Comparison of ENCODE assay signal across 16 mouse cellular contexts in the genomic region with DNA sequence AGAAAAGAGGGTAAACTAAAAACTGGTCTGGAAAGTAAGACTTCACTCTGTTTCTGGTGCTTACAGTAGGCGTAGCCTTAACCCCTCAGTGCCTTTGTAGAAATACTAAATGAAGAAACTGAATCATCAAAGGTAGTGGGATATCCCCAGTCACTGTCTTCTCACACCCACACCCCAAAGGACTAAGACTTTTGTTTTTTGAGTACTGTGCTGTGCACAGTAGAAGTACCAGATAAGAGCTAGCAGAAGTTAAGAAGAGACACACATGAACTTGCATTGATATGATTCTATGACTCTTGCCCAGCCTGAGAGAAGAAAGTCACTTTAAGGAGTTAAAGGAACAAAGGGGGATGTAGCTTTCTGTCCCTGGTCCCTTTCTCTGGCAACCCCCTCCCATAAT. TPM values are rescaled to one million over a fixed set of nuclear protein-coding genes. Genes with fewer than 3 reads are reported as not detected.
DNase-seq lines count a peak whose midpoint lies in the region; ATAC-seq and TF ChIP-seq lines count a peak whose summit lies in the region.
"Had no signal": no experiment of that assay in that cellular context is flagged by ENCODE, and none has a peak within 500 bp of the region (broad histone marks: within the 10 kb centered on the region; RNA-seq: fewer than 3 reads in every experiment).

No protein-coding gene starts in this region.

- peaks cover 16% of the 10 kb centered on the region for H3K4me1 ChIP-seq in heart, embryonic 11.5 days (ENCODE audit: control insufficient read depth, insufficient read depth, low read length)
- peaks cover 10% of the 10 kb centered on the region for H3K4me1 ChIP-seq in testis, adult 2 months (ENCODE audit: control insufficient read depth, insufficient read depth, low read length)
- H3K4me1 ChIP-seq in neural tube, embryonic 13.5 days (replicated peaks): peaks cover 53% of the 10 kb centered on the region

- H3K27me3 ChIP-seq in heart, embryonic 11.5 days (ENCODE audit: control insufficient read depth, insufficient read depth, low read length): peaks cover 72% of the 10 kb centered on the region
- peaks cover 5% of the 10 kb centered on the region; the same call in 1 of the 2 replicates for H3K27me3 ChIP-seq in testis, adult 2 months (ENCODE audit: control insufficient read depth, insufficient read depth, low read length)
- H3K27me3 ChIP-seq in neural tube, embryonic 13.5 days: peaks cover 39% of the 10 kb centered on the region

- H3K4me3 ChIP-seq in heart, embryonic 11.5 days (ENCODE audit: low read depth, low read length): no peak overlapping the region
- H3K4me3 ChIP-seq in testis, adult 2 months (ENCODE audit: control insufficient read depth, low read depth, low read length): peak overlapping the region; percentile 87; the same call in 1 of the 2 replicates
- peak overlapping the region; percentile 70 for H3K4me3 ChIP-seq in neural tube, embryonic 13.5 days
- H3K4me3 ChIP-seq: forebrain, embryonic 10.5 days; midbrain, embryonic 10.5 days had no signal

- DNase-seq in heart, postnatal 36 days: no peak
- no peak for DNase-seq in testis, postnatal 10 days (ENCODE audit: low spot score)
- no peak for DNase-seq in layer of hippocampus, adult 11-12 months (ENCODE audit: low spot score)
- no peak for DNase-seq in layer of hippocampus, adult 8-10 months (ENCODE audit: low spot score in 2 of 2)
- DNase-seq in cerebellum, postnatal 25 days: no peak
- DNase-seq: cerebellum, adult 11 months; heart, adult 11 months; lung, postnatal 14 days; right cerebral cortex, postnatal 25 days had no signal

- peak overlapping the region; percentile 97 for H3K4me2 ChIP-seq in heart, embryonic 11.5 days
- H3K4me2 ChIP-seq in neural tube, embryonic 13.5 days: peak overlapping the region; percentile 97

- ATAC-seq in heart, embryonic 11.5 days (replicated peaks; ENCODE audit: insufficient number of reproducible peaks, low FRiP score, low TSS enrichment): no peak
- ATAC-seq in neural tube, embryonic 13.5 days (ENCODE audit: low read depth): no peak
- ATAC-seq: inflammation-experienced regulatory T-cells, adult 6 months had no signal

- H3K27ac ChIP-seq in heart, embryonic 11.5 days (ENCODE audit: low read depth, low read length): no peak overlapping the region
- H3K27ac ChIP-seq in testis, adult 2 months (ENCODE audit: control insufficient read depth, insufficient read depth, low read depth, low read length): no peak overlapping the region
- no peak overlapping the region for H3K27ac ChIP-seq in neural tube, embryonic 13.5 days (replicated peaks)
- H3K27ac ChIP-seq: forebrain, embryonic 10.5 days; limb, embryonic 13.5 days; midbrain, embryonic 10.5 days had no signal

- TF ChIP-seq POLR2A in testis, adult 2 months (IDR thresholded peaks at IDR 0.05; ENCODE audit: control insufficient read depth, low read depth, low read length): no peak

- H3K9me3 ChIP-seq in heart, embryonic 11.5 days (replicated peaks; ENCODE audit: control insufficient read depth, low read length): no peaks in the 10 kb centered on the region
- no peaks in the 10 kb centered on the region for H3K9me3 ChIP-seq in neural tube, embryonic 13.5 days
- H3K9me3 ChIP-seq: forebrain, embryonic 10.5 days; limb, embryonic 13.5 days; midbrain, embryonic 10.5 days had no signal

- no peak for TF ChIP-seq CTCF in testis, adult 2 months (IDR thresholded peaks at IDR 0.05; ENCODE audit: control insufficient read depth, insufficient read depth, insufficient replicate concordance, low read depth, low read length)

- no peaks in the 10 kb centered on the region for H3K36me3 ChIP-seq in heart, embryonic 11.5 days (ENCODE audit: control insufficient read depth, insufficient read depth, low read length)
- no peaks in the 10 kb centered on the region for H3K36me3 ChIP-seq in testis, adult 2 months (ENCODE audit: control insufficient read depth, insufficient read depth, low read length)
- no peaks in the 10 kb centered on the region for H3K36me3 ChIP-seq in neural tube, embryonic 13.5 days
- H3K36me3 ChIP-seq: forebrain, embryonic 10.5 days; limb, embryonic 13.5 days; midbrain, embryonic 10.5 days had no signal

- 59% methylated on average over 1 of the region's 1 CpGs for WGBS in heart, embryonic 11.5 days (ENCODE audit: insufficient replicate concordance)
- WGBS in neural tube, embryonic 13.5 days: 93% methylated on average over 1 of the region's 1 CpGs

- H3K9ac ChIP-seq in heart, embryonic 11.5 days (ENCODE audit: low read depth, low read length): no peak overlapping the region
- H3K9ac ChIP-seq in neural tube, embryonic 13.5 days: no peak overlapping the region
- H3K9ac ChIP-seq: limb, embryonic 13.5 days had no signal

- intact Hi-C loops in heart, postnatal 36 days (cut with DNase I): no loop called here

RNA-seq across cellular contexts. Expression of gene Fhdc1, which starts 2.7 kb away (rescaled TPM):
- 1.4 and 5.0 TPM in 2 replicates for polyA plus RNA-seq in heart, embryonic 11.5 days (2014; fragmentation: Nextera tagmentation; extraction: Ambion mirVana)
- under 1 TPM; 0.58 to 0.87 TPM for total RNA-seq in heart, postnatal 36 days (2021)
- 24.7 and 24.8 TPM in 2 replicates for polyA plus RNA-seq in testis, adult 2 months (2012; rRNA removed)
- 6.3 and 6.5 TPM in 2 replicates for polyA plus RNA-seq in neural tube, embryonic 13.5 days (2015; fragmentation: Nextera tagmentation; extraction: Ambion mirVana)
- 1 to 10 TPM; 3.5 to 6.4 (median 4.5) TPM for total RNA-seq in layer of hippocampus, adult 8-10 months (2022)
